Mouse (Mus musculus) common myeloid progenitor, adult 5-6 weeks (primary cell): ENCODE measurements around the gene Zfp933. TPM values are rescaled to one million over a fixed set of nuclear protein-coding genes. Genes with fewer than 3 reads are reported as not detected.
"Not testable (repeated sequence)": the region's sequence is repeated elsewhere in the genome, so short reads cannot be mapped to it uniquely, and the experiment has no call there.

Experiments
- ATAC-seq: replicated peaks from 2 replicates; pipeline ENCODE4 v1.8.0; 2016; ENCODE audit warnings: low read depth, mild to moderate bottlenecking, moderate TSS enrichment, inconsistent platforms; ENCODE audit not compliant: poor library complexity, severe bottlenecking
- total RNA-seq: library from RNA; stranded (forward); fragments of 200-1000, 187-1606 nt; gene quantifications from 2 replicates; pipeline ENCODE4 v1.2.3, GENCODE M21; 2017

Gene Zfp933
- total RNA-seq, 1 experiment from 2014 or later: 8.2 TPM

DNA sequence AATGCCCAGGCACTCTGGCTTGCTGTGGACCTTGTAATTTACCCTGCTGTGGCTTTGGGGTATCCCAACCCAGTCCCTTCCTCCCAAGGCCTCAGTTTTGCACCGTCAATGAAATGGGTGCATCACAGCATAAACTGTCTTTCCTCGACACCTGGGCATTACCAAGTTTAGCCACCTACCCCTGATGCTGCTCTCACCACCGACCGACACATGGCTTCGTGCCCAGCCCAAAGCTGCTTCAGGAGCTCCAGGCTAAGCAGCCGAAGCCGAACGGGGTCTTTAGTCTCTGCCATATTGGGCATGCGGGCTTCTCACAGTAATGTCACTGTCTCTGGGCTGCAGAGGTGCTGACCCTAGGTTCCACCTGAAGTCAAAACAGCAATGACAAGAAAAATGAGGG, 17.9 kb upstream of the Zfp933 start:
- ATAC-seq: no peak

DNA sequence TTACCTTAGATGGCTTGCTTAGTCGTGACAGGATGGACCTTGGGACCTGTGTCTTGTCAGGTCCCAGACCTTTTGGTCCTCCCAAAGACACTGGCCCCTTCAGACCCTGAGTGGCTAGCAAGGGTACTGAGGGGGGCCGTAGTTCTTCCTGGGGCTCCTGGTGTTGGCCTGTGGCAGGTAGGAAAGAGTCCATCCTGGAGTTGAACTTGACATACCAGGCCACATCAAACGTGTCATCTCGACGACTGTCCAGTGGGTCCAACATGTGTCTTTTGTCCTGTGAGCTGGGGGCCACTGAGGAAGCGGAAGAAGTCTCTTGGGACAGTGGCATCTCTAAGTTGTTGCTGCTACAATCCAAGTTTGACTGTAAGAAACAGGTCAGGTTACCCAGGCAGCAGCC, 17.5 kb upstream of the Zfp933 start:
- ATAC-seq: no peak

DNA sequence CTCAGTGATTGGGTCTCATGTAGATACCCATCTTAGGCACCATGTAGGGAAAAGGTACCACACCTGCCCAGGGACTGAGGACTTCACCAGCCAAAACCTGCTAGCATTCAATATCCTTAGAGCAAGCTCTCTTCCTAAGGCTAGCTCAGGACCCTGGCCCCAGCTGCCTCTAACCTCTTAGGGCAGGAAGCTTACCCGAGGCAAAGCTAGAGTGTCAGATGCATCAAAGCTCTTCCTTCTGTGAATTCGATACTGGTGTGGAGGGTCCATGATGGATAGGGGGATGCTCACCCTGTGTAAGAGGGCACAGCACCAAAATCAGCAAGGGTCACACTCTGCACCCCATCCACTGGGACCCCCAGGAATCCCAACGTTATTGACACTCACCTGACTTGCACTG, 13.9 kb upstream of the Zfp933 start:
- no peak for ATAC-seq

DNA sequence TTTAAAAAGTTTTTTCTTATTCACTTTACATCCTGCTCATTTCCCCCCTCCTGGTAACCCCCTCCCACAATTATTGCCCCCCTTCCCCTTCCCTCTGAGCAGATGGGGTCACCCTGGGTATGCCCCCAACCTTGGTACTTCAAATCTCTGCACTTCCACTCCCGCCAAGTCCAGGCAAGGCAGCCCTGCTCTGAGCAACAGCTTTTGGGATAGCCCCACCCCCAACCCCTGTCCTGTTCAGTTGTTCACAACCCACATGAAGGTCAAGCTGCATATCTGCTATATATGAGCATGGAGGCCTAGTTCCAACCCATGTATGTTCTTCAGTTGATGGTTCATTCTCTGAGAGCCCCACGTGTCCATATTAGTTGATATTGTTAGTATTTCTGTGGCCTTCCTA, 2.6 kb upstream of the Zfp933 start:
- ATAC-seq: no peak

DNA sequence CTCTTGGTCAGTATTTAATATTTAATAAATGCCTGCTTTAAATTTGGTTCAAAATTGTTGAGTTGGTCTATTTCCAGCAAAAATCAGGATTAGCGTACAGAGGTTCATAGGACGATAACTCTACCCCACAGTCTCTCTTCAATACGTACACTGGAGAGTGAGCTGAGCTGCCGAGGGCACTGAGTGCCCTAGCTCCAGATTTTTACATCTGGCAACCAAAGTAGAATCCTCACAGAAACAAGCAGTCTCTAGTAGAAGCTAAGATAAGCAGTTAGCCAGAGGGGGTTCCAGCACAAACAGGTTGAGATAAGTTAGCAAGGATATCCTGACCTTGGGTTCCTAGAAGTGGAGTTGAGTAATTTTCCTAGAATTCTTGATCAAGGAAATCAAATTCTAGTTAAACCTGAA, 422 bp upstream of the Zfp933 start:
- ATAC-seq: peak; percentile 62

DNA sequence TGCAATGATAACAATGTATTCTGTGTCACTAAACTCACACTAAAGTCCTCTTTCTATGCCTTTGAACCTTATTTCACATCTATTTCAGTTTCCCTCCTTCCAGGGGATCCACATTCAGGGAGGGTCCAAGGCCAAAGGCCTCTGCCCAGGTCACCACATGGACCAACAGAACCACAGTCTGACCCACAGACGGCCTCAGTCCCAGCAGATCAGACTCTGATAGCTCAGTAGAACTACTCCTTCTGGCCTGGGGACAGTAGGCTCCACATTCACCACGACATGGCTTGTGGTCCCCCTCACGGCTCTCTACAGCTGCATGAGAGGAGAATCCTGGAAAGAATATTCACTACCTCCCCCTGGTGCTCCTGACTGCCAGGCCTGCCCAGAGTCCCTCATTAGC, 5.3 kb downstream of the Zfp933 start:
- no peak for ATAC-seq

DNA sequence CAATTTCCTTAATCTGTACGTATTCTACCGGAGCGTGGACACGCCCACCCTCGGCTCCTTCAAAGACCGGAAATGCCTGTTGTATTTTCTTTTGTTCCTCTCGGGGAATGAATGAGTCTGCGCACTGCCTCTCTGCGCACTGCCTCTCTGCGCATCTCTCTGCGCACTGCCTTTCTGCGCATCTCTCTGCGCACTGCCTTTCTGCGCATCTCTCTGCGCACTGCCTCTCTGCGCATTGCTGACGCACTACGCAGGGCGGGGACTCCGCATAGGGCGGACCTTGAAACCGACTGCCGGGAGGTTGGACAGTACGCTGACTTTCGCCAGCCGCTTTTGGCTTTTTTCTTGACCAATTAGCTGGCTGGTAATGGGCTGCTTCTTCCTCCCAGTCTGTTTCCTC, 8.9 kb downstream of the Zfp933 start:
- ATAC-seq: not testable (repeated sequence)

DNA sequence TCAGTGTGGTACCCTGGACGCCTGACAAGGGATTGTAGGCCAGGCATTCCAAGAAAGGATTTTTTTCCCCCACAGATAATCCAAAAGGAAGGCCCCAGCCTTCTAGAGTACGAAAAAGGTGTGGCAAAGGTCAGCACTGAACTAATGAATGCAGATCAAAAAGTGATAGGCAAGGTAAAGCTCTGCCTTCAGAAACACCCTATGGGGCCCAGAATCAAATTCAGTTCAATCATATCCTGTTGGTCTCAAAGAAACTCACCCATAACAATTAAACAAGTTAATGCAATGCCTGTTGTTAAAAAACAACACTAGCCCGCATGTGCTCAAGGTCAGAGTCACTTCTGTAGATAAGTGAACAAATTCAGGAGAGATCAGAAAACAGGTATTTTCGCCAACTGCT, 23.8 kb downstream of the Zfp933 start:
- ATAC-seq: no peak

DNA sequence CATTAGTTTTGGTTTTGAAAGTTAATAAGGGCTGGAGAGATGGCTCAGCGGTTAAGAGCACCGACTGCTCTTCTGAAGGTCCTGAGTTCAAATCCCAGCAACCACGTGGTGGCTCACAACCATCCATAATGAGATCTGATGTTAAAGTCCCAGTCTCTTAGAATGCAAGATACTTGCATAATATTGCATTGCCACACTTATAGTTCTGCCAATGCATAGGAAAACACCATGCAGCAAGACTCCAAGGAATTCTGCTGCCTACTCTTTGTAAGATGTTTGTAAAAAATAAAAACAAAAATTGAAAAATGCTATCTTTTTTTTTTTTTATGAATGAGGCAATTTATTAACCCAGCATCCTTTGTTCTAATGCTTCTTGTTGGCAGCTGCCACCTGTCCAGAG, 26.8 kb downstream of the Zfp933 start:
- ATAC-seq: 0 out of 2 replicates have a peak, but pooled peaks have one; percentile 54

DNA sequence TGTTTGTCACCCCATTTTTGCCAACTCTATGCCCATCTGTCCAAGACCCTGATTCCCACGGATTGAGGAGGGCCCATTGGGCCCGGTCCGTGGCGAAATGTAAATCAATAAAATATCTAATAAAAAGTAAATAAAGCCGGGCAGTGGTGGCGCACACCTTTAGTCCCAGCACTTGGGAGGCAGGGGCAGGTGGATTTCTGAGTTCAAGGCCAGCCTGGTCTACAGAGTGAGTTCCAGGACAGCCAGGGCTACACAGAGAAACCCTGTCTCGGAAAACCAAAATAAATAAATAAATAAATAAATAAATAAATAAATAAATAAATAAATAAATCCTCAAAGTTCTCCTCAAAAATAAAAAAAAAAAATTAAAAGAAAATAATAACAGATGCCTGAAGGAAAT, 28.5 kb downstream of the Zfp933 start:
- ATAC-seq: not testable (repeated sequence)

DNA sequence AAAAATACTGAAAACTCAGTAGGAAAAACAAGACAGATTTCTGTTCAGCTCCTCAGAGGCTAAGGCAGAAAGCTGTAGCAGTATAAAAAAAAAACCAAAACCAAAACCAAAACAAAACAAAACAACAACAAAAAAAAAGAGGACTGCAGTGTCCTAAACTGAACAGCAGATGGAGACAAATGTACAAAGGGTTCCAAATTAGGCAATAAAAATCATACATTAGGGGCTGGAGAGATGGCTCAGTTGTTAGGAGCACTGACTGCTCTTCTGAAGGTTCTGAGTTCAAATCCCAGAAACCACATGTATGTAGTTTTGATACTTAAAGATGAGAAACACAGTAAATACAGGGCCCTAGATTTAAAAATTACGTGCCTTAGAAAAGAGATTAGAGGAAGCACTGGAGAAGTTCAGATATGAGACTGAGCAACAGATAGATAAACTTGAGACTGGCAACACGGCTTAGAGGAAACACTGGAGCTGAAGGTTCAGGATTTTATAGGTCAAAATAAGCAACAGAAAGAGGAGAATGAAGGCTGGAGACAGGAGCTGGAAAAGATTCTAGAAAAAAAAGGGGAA, 33.5 kb downstream of the Zfp933 start:
- ATAC-seq: peak; percentile 89

DNA sequence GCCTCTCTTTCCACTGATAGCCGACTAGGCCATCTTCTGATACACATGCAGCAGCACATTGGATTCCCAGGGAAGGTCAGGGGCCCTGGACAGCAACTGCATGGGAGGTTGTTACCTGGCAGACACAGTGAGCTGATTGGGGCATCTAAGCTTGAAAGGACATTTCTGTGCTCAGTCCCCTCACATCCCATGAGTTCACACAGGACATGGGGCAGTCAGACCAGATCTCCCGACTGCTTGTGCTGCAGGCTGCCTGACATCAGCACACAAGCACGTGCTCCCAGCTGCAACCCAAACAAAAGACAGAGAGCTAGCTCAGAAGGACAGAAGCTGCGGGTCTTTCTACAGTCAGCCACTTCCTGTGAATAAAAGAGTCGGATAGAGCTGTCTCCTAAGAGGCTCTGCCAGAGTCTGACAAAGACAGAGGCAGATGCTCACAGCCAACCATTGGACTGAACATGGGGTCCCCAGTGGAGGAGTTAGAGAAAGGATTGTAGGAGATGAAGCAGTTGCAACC, 34.9 kb downstream of the Zfp933 start:
- no peak for ATAC-seq

DNA sequence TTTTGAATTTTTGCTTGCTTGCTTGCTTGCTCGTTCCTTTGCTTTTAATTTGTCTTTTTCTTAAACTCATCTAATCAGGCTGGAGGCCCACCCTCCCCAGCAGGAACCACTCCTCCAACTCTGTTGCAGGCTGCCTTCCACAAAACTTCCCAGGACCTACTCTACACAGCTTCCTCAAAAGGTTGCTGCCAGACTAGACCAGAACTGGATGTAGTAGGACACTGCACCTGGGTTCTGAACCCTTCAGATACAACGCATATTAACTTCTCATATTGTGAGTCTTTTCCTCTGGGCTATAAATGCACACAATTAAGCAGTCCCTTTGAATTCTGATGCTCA, 38.2 kb downstream of the Zfp933 start:
- ATAC-seq: not testable (repeated sequence)

DNA sequence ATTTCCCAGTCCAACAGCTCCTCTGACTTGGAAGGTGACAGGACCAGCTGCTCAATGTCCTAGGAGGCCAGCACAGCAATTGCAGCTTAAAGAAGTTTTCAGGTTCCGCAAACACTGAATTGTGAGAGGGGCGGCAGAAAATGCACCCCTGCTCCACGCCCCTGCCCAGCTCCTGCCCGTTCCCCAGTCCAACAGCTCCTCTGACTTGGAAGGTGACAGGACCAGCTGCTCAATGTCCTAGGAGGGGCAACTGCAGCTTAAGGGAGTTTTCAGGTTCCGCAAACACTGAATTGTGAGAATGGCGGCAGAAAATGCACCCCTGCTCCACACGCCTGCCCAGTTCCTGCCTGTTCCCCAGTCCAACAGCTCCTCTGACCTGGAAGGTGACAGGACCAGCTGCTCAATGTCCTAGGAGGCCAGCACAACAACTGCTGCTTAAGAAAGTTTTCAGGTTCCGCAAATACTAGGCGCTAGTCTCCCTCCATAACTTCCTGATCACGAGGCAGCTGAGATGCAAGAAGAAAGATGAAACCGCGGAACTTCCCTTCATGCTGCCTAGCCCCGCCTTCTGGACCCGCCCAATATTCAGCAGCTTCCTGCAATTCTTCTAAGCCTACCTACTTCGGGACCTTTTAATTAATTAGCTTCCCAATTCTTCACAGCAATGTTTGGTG, 38.7 kb downstream of the Zfp933 start, which contains the start of gene Zfp984:
TSS of gene Zfp984 (minus strand) at position 497 of the 674 bp plus-strand sequence.
- peak; percentile 90 for ATAC-seq

DNA sequence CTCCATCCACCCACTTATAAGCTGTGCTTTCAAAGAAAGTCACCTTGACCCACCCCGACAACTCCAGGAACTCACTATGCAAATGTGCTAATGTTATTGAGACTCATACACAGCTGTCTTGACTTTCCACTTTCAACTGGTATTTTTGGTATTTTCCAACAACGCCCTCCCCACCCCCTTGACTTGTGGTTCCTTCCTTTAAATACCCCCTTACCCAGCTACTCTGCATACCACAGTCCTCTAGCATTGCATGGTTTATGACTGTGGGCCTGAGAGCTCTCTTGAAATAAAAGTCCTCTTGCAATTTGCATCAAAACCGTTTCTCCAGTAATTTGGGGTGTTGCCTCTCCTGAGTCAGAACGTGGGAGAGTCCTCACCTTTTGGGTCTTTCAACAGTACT, 39.7 kb downstream of the Zfp933 start:
- ATAC-seq: not testable (repeated sequence)

DNA sequence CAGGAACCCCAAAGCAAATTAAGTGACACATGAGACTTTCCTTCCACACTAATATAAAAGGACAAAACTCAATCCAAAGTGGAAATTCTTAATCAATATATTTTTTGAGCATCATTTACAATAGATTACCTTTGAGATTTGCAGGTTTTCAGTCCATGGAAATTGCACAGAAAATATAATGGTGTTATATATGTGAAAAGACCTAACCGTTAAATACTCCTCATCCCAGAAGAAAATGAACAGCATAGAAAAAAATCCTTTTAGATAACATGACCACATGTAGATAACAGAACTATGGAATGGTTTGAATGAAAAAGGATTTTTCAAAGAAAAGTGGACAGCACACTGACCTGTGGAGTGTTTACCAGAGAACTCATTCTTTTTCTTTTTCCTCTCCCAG, 52.9 kb downstream of the Zfp933 start:
- not testable (repeated sequence) for ATAC-seq

DNA sequence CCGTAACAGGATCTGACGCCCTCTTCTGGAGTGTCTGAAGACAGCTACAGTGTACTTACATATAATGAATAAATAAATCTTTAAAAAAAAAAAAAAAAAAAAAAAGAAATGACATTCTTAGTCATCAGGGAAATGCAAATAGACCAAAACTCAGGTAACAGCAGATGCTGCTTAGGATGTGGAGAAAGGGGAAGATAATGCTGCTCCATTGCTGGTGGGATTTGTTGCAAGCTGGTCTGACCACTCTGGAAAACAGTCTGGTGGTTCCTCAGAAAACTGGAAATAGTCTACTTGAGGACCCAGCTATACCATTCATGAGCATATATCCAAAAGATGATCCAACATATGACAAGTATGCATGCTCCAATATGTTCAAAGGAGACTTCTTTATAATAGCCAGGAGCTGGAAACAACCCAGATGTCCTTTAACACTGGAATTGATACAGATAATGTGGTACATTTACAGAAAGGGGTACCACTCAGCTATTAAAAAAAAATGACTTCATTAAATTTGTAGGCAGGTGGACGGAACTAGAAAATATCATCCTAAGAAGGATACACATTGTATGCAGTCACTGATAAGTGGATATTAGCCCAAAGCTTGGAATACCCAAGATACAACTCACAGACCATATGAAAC, 54.0 kb downstream of the Zfp933 start:
- not testable (repeated sequence) for ATAC-seq

DNA sequence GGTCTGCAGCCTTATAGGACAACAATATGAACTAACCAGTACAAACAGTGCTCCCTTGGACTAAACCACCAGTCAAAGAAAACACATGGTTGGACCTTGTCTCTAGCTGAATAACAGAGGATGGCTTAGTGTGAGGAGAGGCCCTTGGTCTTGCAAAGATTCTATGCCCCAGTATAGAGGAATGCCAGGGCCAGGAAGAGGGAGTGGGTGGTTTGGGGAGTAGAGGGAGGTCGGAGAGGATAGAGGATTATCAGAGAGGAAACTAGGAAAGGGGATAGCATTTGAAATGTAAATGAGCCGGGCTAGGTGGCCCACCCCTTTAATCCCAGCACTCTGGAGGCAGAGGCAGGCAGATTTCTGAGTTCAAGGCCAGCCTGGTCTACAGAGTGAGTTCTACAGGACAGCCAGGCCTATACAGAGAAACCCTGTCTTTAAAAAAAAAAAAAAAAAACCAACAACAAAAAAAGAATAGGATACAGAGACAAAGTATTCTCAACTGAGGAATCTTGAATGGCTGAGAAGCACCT, 54.7 kb downstream of the Zfp933 start:
- not testable (repeated sequence) for ATAC-seq

DNA sequence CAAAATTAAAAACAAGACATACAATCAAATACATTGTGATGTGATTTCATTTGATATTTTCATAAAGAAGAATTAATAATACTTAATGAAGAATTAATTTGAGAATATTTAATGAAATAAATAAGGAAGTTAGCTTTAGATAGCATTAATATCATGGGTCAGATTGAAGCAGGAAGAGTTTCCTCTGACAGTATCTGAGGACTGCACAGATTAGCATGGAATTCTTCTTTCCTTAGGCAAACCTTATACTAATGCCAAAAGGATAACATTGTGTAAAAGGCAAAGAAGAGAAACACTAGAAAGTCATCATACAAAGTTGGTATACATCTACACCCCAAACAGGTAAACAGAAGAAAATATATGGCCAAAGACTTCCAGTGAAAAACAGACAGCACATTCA, 56.4 kb downstream of the Zfp933 start:
- not testable (repeated sequence) for ATAC-seq
